Mouse (Mus musculus): ENCODE measurements around the gene Ncapd2. TPM values are rescaled to one million over a fixed set of nuclear protein-coding genes. Genes with fewer than 3 reads are reported as not detected.

Ncapd2 gene
- total and polyA plus RNA-seq, 3 experiments, result 79.6 to 301 (median 147) TPM

- Histone ChIP-seq H3K4me3 (replicated peaks in 1 of 3; ENCODE audit: low read depth in 2 of 3, low read length in 2 of 3, poor library complexity in 1 of 3) (peak overlapping the region; percentile 61 to 94 (median 89)), H3K27ac (ENCODE audit: insufficient read depth, low read depth) (peak overlapping the region; percentile 9; the same call in 1 of the 2 replicates), H3K27me3 (replicated peaks) (no peaks in the 10 kb centered on the region), H3K79me2 (replicated peaks; ENCODE audit: control insufficient read depth, extremely low read depth, insufficient read depth, poor library complexity, severe bottlenecking) (no peaks in the 10 kb centered on the region), H3K4me2 (ENCODE audit: insufficient read depth, low read depth, poor library complexity, severe bottlenecking) (peak overlapping the region; percentile 41), H3K9me3 (replicated peaks; ENCODE audit: low read length) (no peaks in the 10 kb centered on the region), H3K9ac (ENCODE audit: insufficient read depth, low read depth) (peak overlapping the region; percentile 98), H3K4me1 (ENCODE audit: control insufficient read depth in 1 of 2, insufficient read depth in 2 of 2) (peaks cover 8 to 36% of the 10 kb centered on the region in 2 experiments), H3K36me3 (replicated peaks in 1 of 2; ENCODE audit: control insufficient read depth in 1 of 2, insufficient read depth in 1 of 2, low read length in 1 of 2) (peaks cover 19 to 60% of the 10 kb centered on the region in 2 experiments)
- 0 out of 2 replicates have a peak, but pooled peaks have one; percentile 17 for TF ChIP-seq MYC (IDR thresholded peaks at IDR 0.05; ENCODE audit: low read depth, low read length)
- TF ChIP-seq KAT2A (IDR thresholded peaks at IDR 0.05; ENCODE audit: insufficient replicate concordance, low read length), result no peak
- TF ChIP-seq CTCF (conservative IDR thresholded peaks at IDR 0.05 in 1 of 2, IDR thresholded peaks at IDR 0.05 in 1 of 2; ENCODE audit: low read depth in 2 of 2, low read length in 2 of 2), result no peak
- no peak for TF ChIP-seq POLR2A (IDR thresholded peaks at IDR 0.05; ENCODE audit: low read depth, low read length)
- no peak for TF ChIP-seq IRF4 (IDR thresholded peaks at IDR 0.05; ENCODE audit: low read depth, low read length)
- no peak; the same call in 1 of the 2 replicates for TF ChIP-seq RCOR1 (conservative IDR thresholded peaks at IDR 0.05; ENCODE audit: low read depth, low read length)
- TF ChIP-seq CHD2 (IDR thresholded peaks at IDR 0.05; ENCODE audit: low read length), result no peak; the same call in 1 of the 2 replicates
- TF ChIP-seq ZNF384 (IDR thresholded peaks at IDR 0.05; ENCODE audit: low read depth, low read length), result no peak
- TF ChIP-seq ZMIZ1 (IDR thresholded peaks at IDR 0.05; ENCODE audit: low read depth, low read length), result peak; percentile 22; the same call in 1 of the 2 replicates
- TF ChIP-seq USF1 (IDR thresholded peaks at IDR 0.05; ENCODE audit: low read depth, low read length), result no peak
- no peak for TF ChIP-seq NRF1 (IDR thresholded peaks at IDR 0.05; ENCODE audit: low read depth, low read length)
- no peak for TF ChIP-seq PAX5 (IDR thresholded peaks at IDR 0.05; ENCODE audit: low read length)
- no peak for TF ChIP-seq MEF2A (IDR thresholded peaks at IDR 0.05; ENCODE audit: borderline replicate concordance, low read depth, low read length)
- no peak for TF ChIP-seq JUND (conservative IDR thresholded peaks at IDR 0.05; ENCODE audit: low read depth, low read length)
- 0 out of 2 replicates have a peak, but pooled peaks have one; percentile 74 for TF ChIP-seq CHD1 (IDR thresholded peaks at IDR 0.05; ENCODE audit: low read depth, low read length)
- no peak for TF ChIP-seq UBTF (IDR thresholded peaks at IDR 0.05; ENCODE audit: low read depth, low read length)
- in situ Hi-C loops (cut with MboI; ENCODE audit: low pct_ligation_motif_present, low pct_unique_long_range_greater_than_20kb, low sequenced_read_pairs) (no loop called here), dilution Hi-C loops (cut with MboI; ENCODE audit: extremely low pct_ligation_motif_present, extremely low pct_unique_long_range_greater_than_20kb, low sequenced_read_pairs) (no loop called here)
- DNase-seq (ENCODE audit: extremely low read depth), result no peak
Observed at GRCm38 (mm10) chr6:125232045-125232437, 40.5 kb upstream of the Ncapd2 start.

GRCm38 (mm10) chr6:125231117-125232044 is 39.9 kb upstream of the Ncapd2 start, which contains the start of gene Tapbpl:
Tapbpl (minus strand) TSS chr6:125231860.
- Histone ChIP-seq H3K27ac (ENCODE audit: insufficient read depth, low read depth) (peak within 1 kb of the TSS; percentile 93), H3K9ac (ENCODE audit: insufficient read depth, low read depth) (peak within 1 kb of the TSS; percentile 98), H3K4me1 (ENCODE audit: control insufficient read depth in 1 of 2, insufficient read depth in 2 of 2) (peaks cover 8 to 36% of the 10 kb centered on the region in 2 experiments), H3K4me3 (replicated peaks in 1 of 3; ENCODE audit: low read depth in 2 of 3, low read length in 2 of 3, poor library complexity in 1 of 3) (peak within 1 kb of the TSS; percentile 61 to 94 (median 89)), H3K9me3 (replicated peaks; ENCODE audit: low read length) (no peaks in the 10 kb centered on the region), H3K4me2 (ENCODE audit: insufficient read depth, low read depth, poor library complexity, severe bottlenecking) (peak within 1 kb of the TSS; percentile 91), H3K27me3 (replicated peaks) (no peaks in the 10 kb centered on the region), H3K36me3 (replicated peaks in 1 of 2; ENCODE audit: control insufficient read depth in 1 of 2, insufficient read depth in 1 of 2, low read length in 1 of 2) (peaks cover 22 to 60% of the 10 kb centered on the region in 2 experiments), H3K79me2 (replicated peaks; ENCODE audit: control insufficient read depth, extremely low read depth, insufficient read depth, poor library complexity, severe bottlenecking) (no peaks in the 10 kb centered on the region)
- peak; percentile 81 for DNase-seq (ENCODE audit: extremely low read depth)
- dilution Hi-C loops (cut with MboI; ENCODE audit: extremely low pct_ligation_motif_present, extremely low pct_unique_long_range_greater_than_20kb, low sequenced_read_pairs) (no loop called here), in situ Hi-C loops (cut with MboI; ENCODE audit: low pct_ligation_motif_present, low pct_unique_long_range_greater_than_20kb, low sequenced_read_pairs) (no loop called here)
- TF ChIP-seq TCF12 (IDR thresholded peaks at IDR 0.05; ENCODE audit: low read depth, low read length) (peak; percentile 55), TBP (conservative IDR thresholded peaks at IDR 0.05; ENCODE audit: low read depth, low read length) (peak; percentile 85), RCOR1 (conservative IDR thresholded peaks at IDR 0.05; ENCODE audit: low read depth, low read length) (no peak; the same call in 1 of the 2 replicates), GABPA (IDR thresholded peaks at IDR 0.05; ENCODE audit: insufficient replicate concordance, low read depth, low read length) (no peak), ZMIZ1 (IDR thresholded peaks at IDR 0.05; ENCODE audit: low read depth, low read length) (peak; percentile 21; the same call in 1 of the 2 replicates), BHLHE40 (IDR thresholded peaks at IDR 0.05; ENCODE audit: low read depth, low read length) (no peak), MXI1 (IDR thresholded peaks at IDR 0.05; ENCODE audit: low read depth, low read length) (peak; percentile 75), CHD1 (IDR thresholded peaks at IDR 0.05; ENCODE audit: low read depth, low read length) (peak; percentile 88; the same call in 1 of the 2 replicates), EP300 (IDR thresholded peaks at IDR 0.05; ENCODE audit: low read length) (peak; percentile 49; the same call in 1 of the 2 replicates), JUND (conservative IDR thresholded peaks at IDR 0.05; ENCODE audit: low read depth, low read length) (no peak), NELFE (IDR thresholded peaks at IDR 0.05; ENCODE audit: low read depth, low read length) (peak; percentile 24; the same call in 1 of the 2 replicates), MAZ (IDR thresholded peaks at IDR 0.05; ENCODE audit: low read depth, low read length) (peak; percentile 81), CHD2 (IDR thresholded peaks at IDR 0.05; ENCODE audit: low read length) (peak; percentile 77), ZNF384 (IDR thresholded peaks at IDR 0.05; ENCODE audit: low read depth, low read length) (no peak), ETS1 (conservative IDR thresholded peaks at IDR 0.05; ENCODE audit: low read depth, low read length) (peak; percentile 87), IRF4 (IDR thresholded peaks at IDR 0.05; ENCODE audit: low read depth, low read length) (peak; percentile 88), MEF2A (IDR thresholded peaks at IDR 0.05; ENCODE audit: borderline replicate concordance, low read depth, low read length) (peak; percentile 9; the same call in 1 of the 2 replicates), NRF1 (IDR thresholded peaks at IDR 0.05; ENCODE audit: low read depth, low read length) (0 out of 2 replicates have a peak, but pooled peaks have one; percentile 26), MAX (IDR thresholded peaks at IDR 0.05; ENCODE audit: low read length) (no peak), HCFC1 (IDR thresholded peaks at IDR 0.05; ENCODE audit: low read depth, low read length) (peak; percentile 53), ELF1 (IDR thresholded peaks at IDR 0.05; ENCODE audit: low read depth, low read length) (0 out of 2 replicates have a peak, but pooled peaks have one; percentile 10)

Data from CH12.LX (cell line).